Mouse (Mus musculus) gastrocnemius, postnatal 14 days (tissue): ENCODE measurements around the gene Map2k2. TPM values are rescaled to one million over a fixed set of nuclear protein-coding genes. Genes with fewer than 3 reads are reported as not detected.
"Not testable (repeated sequence)": the region's sequence is repeated elsewhere in the genome, so short reads cannot be mapped to it uniquely, and the experiment has no call there.

Source experiments
- DNase-seq: peaks from one replicate; pipeline ENCODE4 v3.0.0; 2021; ENCODE audit warnings: mixed read lengths
- intact Hi-C: fragments of 180-260 bp; cut with DNase I; formaldehyde crosslinking; loops from one replicate; pipeline ENCODE4 v1.15.1; 2025; ENCODE audit warnings: low total_unique reads
- long read RNA-seq, 2 experiments: library from polyadenylated mRNA; stranded (forward); transcript quantifications; one replicate each; pipeline ENCODE4 v2.0.0; 2021
- total RNA-seq, 2 experiments: library from RNA; stranded (reverse); gene quantifications; 2 replicates each; pipeline ENCODE4 v1.2.3; 2021

The Map2k2 gene
- total RNA-seq, result 100 to 1,000 TPM; 163 to 171 TPM
- long read RNA-seq, experiment 1, transcript Map2k2-207 (11 exons, 2,405 nt), result minor isoform, 66 of 265 reads
- long read RNA-seq, experiment 1, transcript Map2k2-202 (11 exons, 1,556 nt), result major isoform, 160 of 265 reads
- long read RNA-seq, experiment 1, partial matches to known transcripts, result 25 of 265 reads
- long read RNA-seq, experiment 1, other reads (novel, unspliced or antisense), result 14 of 265 reads
- long read RNA-seq, experiment 2, transcript Map2k2-207 (11 exons, 2,405 nt), result minor isoform, 77 of 317 reads
- long read RNA-seq, experiment 2, transcript Map2k2-202 (11 exons, 1,556 nt), result major isoform, 194 of 317 reads
- long read RNA-seq, experiment 2, partial matches to known transcripts, result 35 of 317 reads
- long read RNA-seq, experiment 2, other reads (novel, unspliced or antisense), result 8 of 317 reads

DNA sequence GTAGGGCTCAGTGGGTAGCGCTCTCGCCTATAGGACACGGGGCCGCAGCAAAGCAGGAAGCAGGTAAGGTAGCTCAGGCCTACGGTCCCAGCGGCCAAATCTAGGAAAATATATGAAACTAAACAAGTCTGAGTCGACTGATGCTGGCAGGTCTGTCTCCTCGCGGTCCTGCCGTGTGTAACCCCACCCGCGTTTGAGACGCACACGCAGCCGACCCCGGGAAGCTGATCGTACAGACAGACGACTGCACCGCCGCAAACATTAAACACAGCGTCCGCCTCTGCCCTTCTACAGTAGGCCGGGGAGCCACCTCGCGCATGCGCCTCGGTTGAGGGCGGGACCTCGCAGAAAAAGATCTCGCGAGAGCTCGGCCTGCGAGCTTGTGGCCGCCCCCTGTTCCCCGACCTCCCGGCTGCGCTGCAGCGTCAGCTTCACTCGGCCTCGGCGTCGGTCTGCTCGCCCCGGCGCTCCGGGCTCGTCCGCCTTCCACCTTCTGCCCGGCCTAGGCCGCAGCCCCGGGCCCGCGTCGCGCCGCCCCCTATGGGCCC lies at the start of gene Map2k2:
Gene Map2k2 (plus strand): TSS at position 351 of the 548 bp plus-strand sequence.
- peak; percentile 98 for DNase-seq
- intact Hi-C loops, result no loop called here

DNA sequence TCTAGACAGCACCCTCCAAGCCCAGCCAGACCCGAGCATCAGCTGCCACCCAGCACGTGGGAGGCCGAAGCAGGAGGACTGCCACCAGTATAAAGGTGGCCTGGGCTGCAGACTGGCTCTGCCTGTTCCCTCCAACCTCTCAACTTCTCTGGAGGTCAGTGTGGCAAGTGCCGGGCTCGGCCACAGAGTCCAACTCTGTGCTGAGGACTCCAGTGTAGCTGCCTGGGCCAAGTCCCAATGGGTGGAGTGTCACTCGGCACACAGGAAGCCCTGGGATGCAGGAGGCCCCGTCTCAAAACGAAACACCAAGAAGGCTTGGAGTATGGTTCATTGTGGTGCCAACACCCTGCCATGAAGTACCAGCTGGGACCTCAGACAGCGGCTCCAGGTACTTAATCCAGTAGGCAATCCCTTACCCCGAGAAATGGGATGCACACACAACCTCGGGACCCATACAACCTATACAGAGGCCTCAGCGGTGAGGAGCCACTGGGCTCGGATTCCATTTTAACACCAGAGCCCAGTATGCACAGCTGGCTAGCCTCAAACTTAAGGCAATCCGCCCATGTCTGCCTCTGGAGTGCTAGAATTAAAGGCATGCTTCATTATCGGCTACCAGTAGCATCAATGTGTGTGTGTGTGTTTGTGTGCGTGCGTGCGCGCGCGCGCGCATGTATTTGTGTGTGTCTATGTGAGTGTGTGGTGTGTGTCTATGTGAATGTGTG lies 48.1 kb upstream of the Map2k2 start:
- DNase-seq, result no peak
- intact Hi-C loops, result no loop called here

DNA sequence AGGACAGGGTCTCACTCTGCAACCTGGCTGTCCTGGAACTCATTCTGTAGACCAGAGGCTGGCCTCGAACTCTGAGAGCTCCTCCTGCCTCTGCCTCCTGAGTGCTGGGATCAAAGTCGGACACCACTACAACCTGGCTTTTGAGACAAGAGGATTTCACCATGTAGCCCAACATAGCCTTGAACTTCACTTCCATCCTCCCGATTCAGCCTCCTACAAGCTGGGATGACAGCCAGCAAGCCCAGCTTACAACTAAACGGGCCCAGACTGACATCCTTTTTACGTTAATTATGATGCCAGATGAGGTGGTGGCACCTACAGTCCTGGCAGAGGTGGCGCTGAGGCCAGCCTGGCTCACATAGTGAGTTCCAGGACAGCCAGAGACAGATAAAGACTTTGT lies 46.8 kb upstream of the Map2k2 start:
- intact Hi-C loops, result no loop called here
- no peak for DNase-seq

DNA sequence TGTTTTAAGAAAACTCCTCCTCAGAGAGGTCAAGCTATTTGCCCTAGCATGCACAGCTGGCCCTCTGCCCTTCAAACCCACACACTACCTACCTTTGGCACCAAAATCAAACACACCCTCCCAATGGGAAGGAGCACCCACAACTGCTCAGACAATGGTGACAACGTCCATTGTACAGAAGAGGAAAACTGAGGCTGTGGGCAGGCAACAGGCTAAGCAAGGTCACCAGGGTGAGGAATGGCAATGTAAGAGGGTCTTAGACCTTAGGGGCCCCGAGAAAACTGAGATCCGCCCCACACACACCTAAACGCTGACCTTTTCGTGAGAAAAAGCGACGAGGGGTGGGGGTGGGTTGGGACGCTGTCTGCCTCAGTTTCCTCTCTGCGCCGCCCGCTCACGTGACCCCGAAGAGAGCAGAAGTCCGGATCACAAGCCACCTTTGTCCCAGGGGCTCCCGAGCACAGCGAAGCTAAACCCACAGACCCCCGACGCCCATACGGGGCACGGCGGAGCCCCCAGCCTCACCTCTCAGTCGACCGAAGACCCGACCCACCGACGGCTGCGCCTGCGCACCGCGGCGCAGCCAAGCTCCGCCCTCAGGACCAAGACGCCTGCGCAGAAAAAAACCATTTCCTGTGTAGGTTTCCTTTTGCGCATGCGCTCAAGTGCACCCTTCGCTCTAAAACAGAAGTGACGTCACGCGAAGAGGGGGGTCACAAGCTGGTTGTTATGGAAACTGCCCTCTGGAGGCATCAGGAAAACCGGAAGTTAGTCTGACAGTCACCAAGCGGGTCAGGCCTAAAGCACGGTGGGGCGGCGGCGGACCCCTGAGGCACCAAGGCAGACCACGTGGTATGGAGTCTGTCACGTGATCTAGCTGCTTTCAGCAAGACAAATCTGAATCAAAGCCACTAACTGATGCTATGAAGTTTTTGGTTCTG lies 45.8 kb upstream of the Map2k2 start, which contains the start of gene Sgta:
Gene Sgta (minus strand): TSS at position 579 of the 941 bp plus-strand sequence.
- intact Hi-C loops, result no loop called here
- DNase-seq, result peak; percentile 98

DNA sequence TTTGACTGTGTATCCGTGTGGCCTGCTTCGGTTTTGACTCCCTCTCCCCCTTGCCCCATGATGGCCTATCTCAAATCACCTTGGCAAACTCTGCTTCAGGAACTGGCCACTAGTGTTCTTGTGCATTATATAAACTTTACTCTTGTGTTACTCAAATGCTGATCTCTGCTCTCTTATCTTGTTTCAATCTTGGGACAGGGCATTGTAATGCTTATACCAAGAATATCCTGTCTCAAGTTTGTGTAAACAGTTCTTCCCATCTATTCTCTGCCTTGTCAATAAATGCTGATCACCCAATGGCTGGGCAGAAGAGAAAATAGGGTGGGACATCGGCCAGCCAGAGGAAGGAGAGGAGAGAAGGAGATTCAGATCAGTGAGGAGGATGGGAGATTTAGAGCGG lies 43.0 kb upstream of the Map2k2 start:
- no peak for DNase-seq
- intact Hi-C loops, result no loop called here

DNA sequence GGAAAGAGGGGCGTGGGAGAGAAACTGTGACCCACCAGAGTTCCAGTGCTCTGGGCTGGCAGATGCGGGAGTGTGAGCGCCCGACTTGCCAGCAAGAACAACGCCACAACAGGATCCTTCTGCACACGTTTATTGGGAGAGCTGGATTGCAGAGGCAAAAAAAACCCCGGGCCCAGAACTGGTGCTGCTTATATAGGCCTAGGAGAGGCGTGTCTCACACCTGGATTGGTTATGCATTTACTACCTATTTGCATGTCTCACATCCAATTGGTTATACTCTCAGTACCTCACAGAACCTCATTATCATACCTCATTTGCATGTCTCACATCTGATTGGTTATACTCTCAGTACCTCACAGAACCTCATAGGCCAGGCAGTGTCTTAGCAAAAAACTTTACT lies 41.2 kb upstream of the Map2k2 start:
- intact Hi-C loops, DNase-seq: not testable (repeated sequence)

DNA sequence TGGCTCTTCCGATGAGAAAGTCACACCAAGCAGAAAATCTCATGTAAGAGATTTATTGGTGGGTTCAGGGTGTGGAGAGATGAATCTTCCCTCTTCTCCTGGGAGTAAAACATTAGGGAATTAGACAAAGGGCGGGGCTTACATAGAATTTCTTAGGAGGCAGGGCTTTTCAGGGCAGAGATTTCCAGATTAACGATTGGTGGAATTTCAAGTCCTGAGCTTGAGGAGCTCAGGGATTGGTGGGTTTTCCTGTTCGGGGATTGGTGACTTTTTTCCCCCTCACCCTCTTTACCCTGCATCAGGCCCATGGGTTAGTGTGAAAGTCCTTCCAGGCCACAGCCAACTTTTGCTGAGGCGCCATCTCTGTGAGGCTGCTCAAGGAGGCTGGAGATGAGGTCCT lies 37.0 kb upstream of the Map2k2 start:
- DNase-seq, result no peak
- intact Hi-C loops, result no loop called here

DNA sequence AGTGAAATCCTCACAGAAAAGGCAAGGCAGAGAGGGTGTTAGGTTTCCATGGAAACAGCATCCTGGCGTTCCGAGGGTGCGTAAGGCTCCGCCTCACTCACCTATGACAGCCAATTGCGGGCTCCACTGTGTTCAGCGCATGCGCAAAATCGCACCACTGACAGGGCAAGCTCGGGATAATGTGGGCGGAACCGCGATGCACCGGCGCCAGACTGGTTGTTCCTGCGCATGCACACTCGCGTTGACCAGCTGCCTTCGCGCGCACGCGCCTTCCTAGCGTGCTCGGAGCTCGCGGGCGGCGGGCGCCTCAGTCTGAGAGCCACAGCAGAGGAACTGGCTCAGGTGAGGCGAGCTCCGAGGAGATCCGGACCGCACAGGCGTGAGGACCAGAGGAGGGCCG lies 35.9 kb upstream of the Map2k2 start, which contains the start of gene Thop1:
Gene Thop1 (plus strand): TSS at position 200 of the 400 bp plus-strand sequence.
- intact Hi-C loops, result no loop called here
- DNase-seq, result peak; percentile 98

DNA sequence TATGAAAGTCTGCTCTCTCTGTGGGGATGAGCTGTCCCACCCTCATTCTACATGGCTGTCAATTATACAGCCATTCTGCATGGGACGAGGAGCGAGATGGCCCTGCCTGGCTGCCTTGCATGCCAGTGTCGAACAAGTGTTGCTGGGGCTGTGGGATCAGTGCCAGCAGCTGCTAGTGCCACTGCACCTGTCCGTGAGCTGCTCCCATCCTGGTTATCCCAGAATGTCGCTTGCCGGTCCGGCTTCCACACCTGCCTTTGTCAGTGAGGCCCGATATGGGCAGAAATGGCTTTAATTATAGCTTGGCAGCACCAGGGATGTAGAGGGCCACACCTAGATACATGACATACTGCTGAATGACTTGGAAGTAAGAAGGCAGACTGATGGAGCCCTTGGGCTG lies 33.4 kb upstream of the Map2k2 start:
- no peak for DNase-seq
- intact Hi-C loops, result no loop called here

DNA sequence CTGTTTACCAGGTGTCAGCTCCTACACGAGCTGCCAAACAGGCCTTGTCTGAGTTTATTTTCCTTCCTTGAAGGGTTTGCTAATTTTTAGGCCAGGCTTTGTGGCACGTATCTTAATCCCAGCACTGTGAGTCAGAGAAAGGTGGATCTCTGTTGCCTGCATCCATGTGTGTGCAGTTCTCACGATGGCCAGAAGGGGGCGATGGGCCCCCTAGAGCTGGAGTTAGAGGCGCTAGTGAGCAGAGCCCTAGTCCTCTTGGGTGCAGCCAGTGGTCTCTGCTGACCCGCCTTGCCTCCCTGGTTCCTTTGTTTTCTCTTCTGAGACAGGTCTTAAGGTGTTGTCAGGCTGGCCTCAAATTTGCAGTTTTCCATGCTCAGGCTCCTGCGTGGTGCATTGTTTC lies 32.3 kb upstream of the Map2k2 start:
- DNase-seq, result no peak

DNA sequence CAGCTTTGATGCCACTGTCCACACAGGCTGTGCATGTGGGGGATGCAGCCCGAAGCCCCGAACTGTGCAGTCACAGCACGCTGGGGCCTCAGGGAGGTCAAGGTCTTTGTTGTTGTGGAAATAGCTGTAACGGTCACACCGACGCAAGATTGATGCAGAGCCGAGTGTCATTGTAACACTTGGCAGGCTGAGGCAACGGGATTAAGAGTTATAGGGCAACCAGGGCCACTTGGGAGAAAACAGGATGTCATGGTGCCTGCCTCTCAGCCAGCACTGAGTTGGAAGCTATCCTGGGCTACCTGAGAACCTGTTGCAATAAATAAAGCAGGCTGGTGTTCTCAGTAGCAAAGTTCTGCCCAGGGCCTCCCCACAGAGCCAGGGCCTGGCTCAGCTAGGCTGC lies 30.0 kb upstream of the Map2k2 start:
- intact Hi-C loops, result no loop called here
- DNase-seq, result no peak

More for the DNA sequence above, 32.3 kb upstream of the Map2k2 start:
- intact Hi-C loops, result no loop called here

DNA sequence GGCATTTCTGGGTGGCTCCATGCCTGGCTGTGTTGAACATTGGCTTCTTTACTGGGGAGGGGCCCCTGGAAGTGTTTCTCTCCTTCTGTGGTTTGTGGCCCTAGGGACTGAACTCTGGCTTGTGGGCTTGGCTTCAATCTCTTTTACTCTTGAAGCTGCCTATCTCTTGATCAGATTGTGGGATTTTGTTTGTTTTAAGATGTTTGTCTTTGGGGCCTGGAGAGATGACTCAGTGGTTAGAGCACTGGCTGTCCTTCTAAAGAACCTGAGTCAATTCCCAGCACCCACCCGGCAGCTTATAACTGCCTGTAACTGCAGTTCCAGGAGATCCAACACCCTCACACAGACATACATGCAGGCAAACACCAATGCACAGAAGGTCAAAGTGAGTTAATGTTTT lies 29.4 kb upstream of the Map2k2 start:
- intact Hi-C loops, result no loop called here
- DNase-seq, result no peak

DNA sequence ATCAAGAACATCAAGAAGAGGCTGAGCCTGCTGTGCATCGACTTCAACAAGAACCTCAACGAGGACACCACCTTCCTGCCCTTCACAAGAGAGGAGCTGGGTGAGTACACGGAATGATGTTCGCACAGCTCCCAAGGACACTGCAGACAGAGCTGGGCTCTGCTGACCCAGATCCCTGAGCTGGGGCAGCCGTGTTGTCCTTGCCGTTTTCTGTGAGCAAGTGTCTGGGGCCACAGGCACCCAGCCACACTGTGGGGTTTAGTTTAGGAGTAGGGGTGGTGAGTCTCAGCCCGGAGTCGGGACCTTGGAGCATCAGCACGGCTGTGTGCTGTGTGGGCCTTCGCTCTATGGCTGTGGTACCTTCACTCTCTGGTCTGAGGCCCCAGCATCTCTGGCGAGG lies 27.8 kb upstream of the Map2k2 start:
- DNase-seq, result no peak
- intact Hi-C loops, result no loop called here

DNA sequence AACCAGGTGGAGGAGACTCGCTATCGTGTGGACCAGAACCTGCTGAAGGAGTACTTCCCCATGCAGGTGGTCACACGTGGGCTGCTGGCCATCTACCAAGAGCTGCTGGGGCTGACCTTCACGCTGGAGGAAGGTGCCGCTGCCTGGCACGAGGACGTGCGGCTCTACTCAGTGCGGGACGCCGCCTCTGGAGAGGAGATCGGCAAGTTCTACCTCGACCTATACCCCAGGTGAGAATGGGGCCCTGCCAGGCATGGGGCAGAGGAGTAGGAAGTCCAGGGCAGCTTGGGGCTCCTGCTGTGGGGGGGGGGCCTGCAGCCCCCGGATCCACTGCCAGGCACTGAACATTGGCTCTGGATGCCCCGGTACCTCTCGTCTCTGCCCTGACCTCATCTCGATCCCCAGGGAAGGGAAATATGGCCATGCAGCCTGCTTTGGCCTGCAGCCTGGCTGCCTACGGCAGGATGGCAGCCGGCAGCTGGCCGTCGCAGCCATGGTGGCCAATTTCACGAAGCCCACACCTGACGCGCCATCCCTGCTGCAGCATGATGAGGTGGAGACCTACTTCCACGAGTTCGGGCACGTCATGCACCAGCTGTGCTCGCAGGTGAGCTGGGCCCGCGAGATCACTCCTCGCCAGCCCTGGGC lies 25.6 kb upstream of the Map2k2 start:
- intact Hi-C loops, result loop anchor here (5.0 kb wide), 2 partner anchors 58 to 73 kb away; no protein-coding TSS in a partner anchor
- DNase-seq, result no peak

DNA sequence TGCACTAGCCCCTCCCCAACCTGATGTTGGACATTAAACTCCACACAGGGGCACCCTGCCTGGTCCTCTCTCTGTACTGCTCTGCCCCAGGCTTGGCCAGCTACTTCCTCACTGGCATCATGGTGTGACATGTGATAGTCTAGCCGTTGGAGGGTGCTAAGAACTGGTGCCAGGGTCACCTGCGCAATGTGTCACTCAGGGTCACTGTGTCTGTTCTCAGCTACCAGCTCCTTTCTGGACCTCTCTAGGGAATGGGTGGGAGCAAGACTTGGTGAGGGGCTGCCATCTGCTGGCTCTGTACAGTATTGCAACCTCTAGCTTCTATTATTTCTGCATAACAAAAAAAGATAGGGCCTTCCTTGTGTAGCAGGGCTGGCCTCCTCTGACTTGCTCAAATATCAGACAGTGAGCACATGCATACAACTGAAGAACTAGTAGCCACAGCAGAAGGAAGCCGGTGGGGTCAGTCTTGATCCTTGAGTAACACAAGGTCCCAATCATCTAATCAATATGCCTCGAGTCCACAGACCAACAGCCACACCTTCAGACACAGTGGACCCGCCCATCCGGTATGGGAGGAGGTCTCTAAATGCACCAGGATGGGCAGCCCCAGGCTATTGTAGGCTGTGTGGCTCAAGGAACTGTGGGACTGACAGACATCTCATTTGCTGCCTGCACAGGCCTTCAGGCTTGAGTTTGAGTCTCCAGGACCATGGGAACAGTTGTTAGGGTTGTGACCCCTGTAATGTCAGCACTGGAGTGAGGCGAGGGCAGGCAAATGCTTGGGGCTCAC lies 23.4 kb upstream of the Map2k2 start:
- intact Hi-C loops, result loop anchor here (5.0 kb wide), 2 partner anchors 60 to 75 kb away; no protein-coding TSS in a partner anchor
- peak; percentile 53 for DNase-seq

DNA sequence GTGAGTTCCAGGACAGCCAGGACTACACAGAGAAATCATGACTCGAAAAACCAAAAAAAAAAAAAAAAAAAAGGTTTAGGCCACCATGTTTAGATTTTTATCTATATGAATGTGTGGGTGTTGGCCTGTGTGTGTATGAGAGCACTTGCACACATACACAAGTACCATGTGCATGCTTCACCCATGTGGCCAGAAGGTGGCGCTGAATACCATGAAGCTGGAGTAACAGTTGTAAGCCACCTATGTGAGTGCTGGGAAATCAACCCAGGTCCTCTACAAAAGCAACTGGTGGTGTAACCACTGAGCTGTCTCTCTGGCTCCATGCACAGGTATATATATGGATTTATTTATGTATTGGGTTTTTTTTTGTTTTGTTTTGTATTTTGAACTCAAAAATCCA lies 18.7 kb upstream of the Map2k2 start:
- no peak for DNase-seq

DNA sequence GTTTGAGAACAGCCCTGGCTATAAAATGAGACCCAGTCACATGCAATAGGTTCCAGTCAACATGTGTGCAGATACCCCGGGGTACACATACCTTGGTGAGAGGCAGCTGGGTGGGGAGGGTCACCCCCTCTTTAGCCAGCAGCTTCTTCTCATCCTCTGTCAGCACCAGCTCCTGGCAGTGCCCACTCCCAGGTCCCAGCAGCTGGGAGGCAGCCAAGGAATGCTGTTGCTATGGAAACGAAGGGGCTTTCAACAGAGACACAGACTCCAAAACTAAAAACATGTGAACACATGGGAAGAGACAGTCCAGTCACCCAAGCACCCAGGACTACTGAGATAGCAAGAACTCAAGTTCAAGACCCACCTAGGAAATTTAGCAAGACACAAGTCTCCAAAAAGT lies 16.5 kb upstream of the Map2k2 start:
- DNase-seq, result no peak
- intact Hi-C loops, result no loop called here

More for the DNA sequence above, 18.7 kb upstream of the Map2k2 start:
- intact Hi-C loops, result no loop called here

DNA sequence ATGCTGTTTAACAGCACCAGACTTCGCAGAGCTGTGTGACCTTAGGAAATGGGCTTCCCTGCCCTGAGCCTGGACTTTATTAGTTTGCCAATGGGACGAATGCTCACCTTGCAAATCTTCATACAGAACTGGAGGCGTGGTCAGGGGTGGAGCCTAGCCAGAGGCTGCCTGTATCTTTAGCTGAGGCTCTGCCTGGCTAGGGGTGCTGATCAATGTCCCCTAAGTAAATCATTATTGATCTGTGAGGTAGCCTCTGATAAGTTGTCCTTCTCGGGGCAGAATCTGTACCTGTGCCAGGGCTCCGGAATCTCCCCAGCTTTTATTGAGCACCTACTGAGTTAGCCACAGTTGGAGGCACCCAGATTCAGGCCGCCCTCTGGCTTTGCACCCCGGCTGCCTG lies 15.1 kb upstream of the Map2k2 start:
- intact Hi-C loops, result no loop called here
- no peak for DNase-seq
